Comparison of ENCODE assay signal across 10 mouse cellular contexts in genomic region chr1:133187948-133188680, GRCm38 (mm10). TPM values are rescaled to one million over a fixed set of nuclear protein-coding genes. Genes with fewer than 3 reads are reported as not detected.
DNase-seq lines count a peak whose midpoint lies in the region; ATAC-seq lines count a peak whose summit lies in the region.
"Had no signal": no experiment of that assay in that cellular context is flagged by ENCODE, and none has a peak within 500 bp of the region (broad histone marks: within the 10 kb centered on the region; RNA-seq: fewer than 3 reads in every experiment).

No protein-coding gene starts in this region.

- no peaks in the 10 kb centered on the region for H3K9me3 ChIP-seq in forebrain, embryonic 11.5 days (ENCODE audit: control insufficient read depth, low read length)
- H3K9me3 ChIP-seq: liver, embryonic 12.5 days had no signal

- peak; percentile 92 for ATAC-seq in forebrain, embryonic 11.5 days (replicated peaks; ENCODE audit: low FRiP score)
- ATAC-seq in monocyte, adult 5-6 weeks (replicated peaks; ENCODE audit: insufficient number of reproducible peaks, low FRiP score, low TSS enrichment, poor library complexity, severe bottlenecking): no peak
- ATAC-seq: liver, embryonic 12.5 days had no signal

- peak overlapping the region; percentile 19; the same call in 1 of the 2 replicates for H3K4me2 ChIP-seq in forebrain, embryonic 11.5 days (ENCODE audit: low read depth, low read length, severe bottlenecking)
- H3K4me2 ChIP-seq: liver, embryonic 12.5 days had no signal

- H3K4me3 ChIP-seq in forebrain, embryonic 11.5 days (ENCODE audit: low read depth, low read length): no peak overlapping the region
- H3K4me3 ChIP-seq: liver, embryonic 12.5 days had no signal

- H3K27me3 ChIP-seq in forebrain, embryonic 11.5 days (ENCODE audit: control insufficient read depth, insufficient read depth, low read length): no peaks in the 10 kb centered on the region; the same call in 1 of the 2 replicates

- no peaks in the 10 kb centered on the region for H3K36me3 ChIP-seq in forebrain, embryonic 11.5 days (ENCODE audit: control insufficient read depth, insufficient read depth, low read length)
- H3K36me3 ChIP-seq: liver, embryonic 12.5 days had no signal

- H3K27ac ChIP-seq in forebrain, embryonic 11.5 days (ENCODE audit: low read depth, low read length): peak overlapping the region; percentile 92
- H3K27ac ChIP-seq: liver, embryonic 12.5 days had no signal

- peak; percentile 49 to 51 for DNase-seq in frontal cortex, postnatal 10 days (ENCODE audit: low spot score in 2 of 2)
- DNase-seq in frontal cortex, postnatal 14 days (ENCODE audit: low spot score in 2 of 2): no peak
- peak; percentile 76 for DNase-seq in MN1 (ENCODE audit: low spot score)
- DNase-seq in forebrain, embryonic 11.5 days (ENCODE audit: low spot score): peak; percentile 93
- peak; percentile 89 for DNase-seq in mesoderm, embryonic 11.5 days (ENCODE audit: low read depth, low spot score)
- no peak for DNase-seq in layer of hippocampus, adult 9-11 months
- no peak for DNase-seq in urinary bladder, adult 18-20 months (ENCODE audit: low spot score in 2 of 2)
- DNase-seq: spleen, adult 18-20 months had no signal

- no peak overlapping the region for H3K9ac ChIP-seq in forebrain, embryonic 11.5 days (ENCODE audit: low read length)
- H3K9ac ChIP-seq: liver, embryonic 12.5 days had no signal

- H3K4me1 ChIP-seq in forebrain, embryonic 11.5 days (replicated peaks; ENCODE audit: control insufficient read depth, insufficient read depth, low read length): peaks cover 22% of the 10 kb centered on the region
- H3K4me1 ChIP-seq: liver, embryonic 12.5 days had no signal

- 3% methylated on average over 4 of the region's 4 CpGs for WGBS in forebrain, embryonic 11.5 days

RNA-seq across cellular contexts. Expression of gene Plekha6, which starts 24.1 kb away (rescaled TPM):
- 16.2 and 18.8 TPM in 2 replicates for polyA plus RNA-seq in forebrain, embryonic 11.5 days (2014; fragmentation: Nextera tagmentation; extraction: Ambion mirVana)
- 5.7 to 6.3 TPM (median 5.7 TPM) in 3 replicates for total RNA-seq in monocyte, adult 5-6 weeks (2017)

RNA-seq across cellular contexts. Expression of gene Ppp1r15b, which starts 57.2 kb away (rescaled TPM):
- polyA plus RNA-seq in forebrain, embryonic 11.5 days (2014; fragmentation: Nextera tagmentation; extraction: Ambion mirVana): 62.8 and 69.7 TPM in 2 replicates
- total RNA-seq in monocyte, adult 5-6 weeks (2017): 173 to 191 TPM (median 177 TPM) in 3 replicates

Comparison
In these comparisons a context has a peak if more than half of its experiments do, and no peak if none do; other contexts are left out.
1. DNase-seq: peak in frontal cortex, postnatal 10 days (2 of 2), MN1 (single experiment), forebrain, embryonic 11.5 days (single experiment) and mesoderm, embryonic 11.5 days (single experiment); none in frontal cortex, postnatal 14 days (0 of 2), layer of hippocampus, adult 9-11 months (single experiment) and urinary bladder, adult 18-20 months (0 of 2).